Mouse (Mus musculus): ENCODE measurements at regions not wholly inside any gene's neighbourhood (a gene's known extent, or its start where the extent isn't known, plus 50 kb on each side); places are given as distances from the start of the nearest gene placed in this dataset.

- no peak for ATAC-seq (replicated peaks; ENCODE audit: poor library complexity, severe bottlenecking)
Measured at GRCm38 (mm10) chr1:193665854-193666253, 295.8 kb upstream of the Camk1g start.

DNA sequence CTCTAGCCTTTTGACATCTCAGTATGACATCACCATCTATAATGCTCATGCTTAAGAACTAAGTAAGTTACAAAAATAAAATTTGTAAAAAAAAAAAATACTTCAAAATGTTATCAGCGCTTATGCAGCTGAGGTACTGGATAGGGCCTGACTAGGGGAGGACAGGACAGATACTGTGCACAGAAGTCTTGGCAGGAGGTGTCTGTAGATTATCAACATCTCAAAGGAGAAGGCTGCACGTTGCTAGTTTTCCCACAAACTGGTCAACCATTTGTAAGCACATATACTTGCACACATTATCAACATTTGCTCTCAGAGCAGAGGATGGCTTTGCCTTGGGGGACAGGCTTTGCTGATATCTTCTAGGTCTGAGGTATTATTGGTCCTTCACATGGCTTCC is 294.5 kb upstream of the Camk1g start:
- no peak for ATAC-seq (replicated peaks; ENCODE audit: poor library complexity, severe bottlenecking)

GRCm38 (mm10) chr1:193663587-193663986 is 293.5 kb upstream of the Camk1g start:
- ATAC-seq (replicated peaks; ENCODE audit: poor library complexity, severe bottlenecking), result no peak

DNA sequence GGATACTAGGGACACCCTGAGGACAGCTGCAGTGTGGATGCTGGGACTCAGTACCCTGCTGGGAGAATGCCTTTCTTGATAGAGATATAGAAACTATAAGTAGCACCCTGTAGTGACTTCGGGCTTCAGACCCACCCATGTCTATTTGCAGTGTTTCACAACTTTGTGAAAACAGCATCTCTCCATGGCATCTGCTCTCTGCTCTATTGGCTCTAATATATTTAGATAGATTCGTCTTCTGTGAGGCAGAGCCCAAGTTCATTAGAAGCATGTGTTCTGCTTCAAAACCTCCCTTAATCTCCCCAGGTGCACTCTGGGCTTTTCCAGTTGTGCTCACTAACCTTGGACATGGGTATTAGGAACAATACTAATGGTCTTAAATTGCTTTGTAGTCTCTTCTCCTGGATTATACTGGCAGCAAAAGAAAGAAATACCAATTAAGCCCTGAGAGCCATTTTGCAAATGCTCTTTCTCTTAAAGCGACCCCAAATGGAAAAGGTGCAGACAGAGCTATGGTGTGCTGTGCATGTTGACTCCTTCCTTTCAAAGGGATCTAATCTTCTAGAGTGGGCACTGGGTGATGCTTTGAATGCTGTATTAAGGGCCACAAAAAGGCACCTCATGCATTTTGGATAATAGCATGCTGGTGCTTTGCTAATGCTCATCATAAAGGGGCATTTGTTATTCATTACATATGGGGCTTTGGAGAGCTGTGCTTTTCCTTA is 292.2 kb upstream of the Camk1g start:
- ATAC-seq (replicated peaks; ENCODE audit: poor library complexity, severe bottlenecking), result no peak

DNA sequence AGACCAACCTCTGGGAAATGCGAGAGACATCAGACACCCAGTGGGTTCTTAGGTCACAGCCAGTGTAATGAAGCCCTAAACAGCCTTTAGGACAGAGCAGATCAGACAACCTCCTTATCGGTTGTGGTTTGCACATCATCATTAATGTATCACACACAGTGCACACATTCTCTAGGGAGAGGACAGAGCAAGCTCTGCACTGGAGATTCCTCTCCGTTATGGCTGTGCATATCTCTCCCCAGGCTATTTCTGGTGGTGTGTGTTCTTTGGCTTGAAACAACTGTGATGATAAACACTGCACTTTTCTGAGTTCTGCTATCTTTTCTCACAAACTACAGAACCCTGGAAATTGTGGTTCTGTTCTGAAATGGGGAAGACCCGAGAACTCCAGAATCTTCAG is 291.3 kb upstream of the Camk1g start:
- no peak for ATAC-seq (replicated peaks; ENCODE audit: poor library complexity, severe bottlenecking)

DNA sequence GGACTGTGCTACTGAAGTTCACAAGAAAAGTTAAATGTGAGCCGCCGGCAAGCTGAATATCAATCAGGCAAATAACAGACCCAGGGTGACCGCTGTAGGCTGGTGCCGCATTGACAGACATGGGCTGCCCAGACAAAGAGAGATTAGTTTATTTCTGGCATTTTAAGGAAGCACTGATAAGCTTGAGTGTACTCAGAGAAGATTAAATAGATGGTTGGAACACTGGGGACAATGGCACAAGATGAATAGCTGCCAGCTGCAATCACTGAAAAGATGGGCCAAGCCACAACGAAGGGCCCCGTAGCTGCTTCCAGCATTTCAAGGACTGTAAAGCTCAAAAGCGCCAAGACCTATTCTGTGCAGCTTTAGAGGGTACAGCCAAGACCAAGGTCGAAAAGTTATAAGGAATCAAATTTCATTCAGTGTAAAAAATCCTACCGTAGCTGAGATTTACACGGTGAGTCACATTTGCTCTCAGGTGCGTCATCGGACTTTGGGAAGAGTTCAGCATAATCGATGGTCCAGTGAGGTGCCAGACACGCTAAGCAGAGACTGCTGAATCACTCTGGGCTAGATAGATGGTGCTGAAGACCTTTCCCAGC is 285.1 kb upstream of the Camk1g start:
- no peak for ATAC-seq (replicated peaks; ENCODE audit: poor library complexity, severe bottlenecking)

DNA sequence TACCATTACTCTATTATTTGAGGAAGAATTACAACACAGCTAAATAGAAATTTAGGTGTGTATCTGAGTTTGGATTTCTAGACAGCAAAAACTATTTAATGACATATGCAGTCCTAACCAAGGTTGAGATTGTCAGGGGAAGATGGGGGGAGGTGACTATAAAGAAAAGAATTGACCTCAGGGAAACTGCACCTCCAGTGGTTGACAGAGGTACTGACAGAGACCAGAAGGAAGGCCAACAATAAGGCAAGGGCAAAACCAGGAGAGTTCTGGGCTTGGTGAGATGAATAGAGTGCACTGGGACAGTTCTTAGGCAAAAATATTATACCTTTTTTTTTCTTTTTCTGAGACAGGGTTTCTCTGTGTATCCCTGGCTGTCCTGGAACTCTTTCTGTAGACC is 280.2 kb upstream of the Camk1g start:
- ATAC-seq (replicated peaks; ENCODE audit: poor library complexity, severe bottlenecking), result peak; percentile 45; the same call in 1 of the 2 replicates

GRCm38 (mm10) chr1:193649400-193649799 is 279.3 kb upstream of the Camk1g start:
- ATAC-seq (replicated peaks; ENCODE audit: poor library complexity, severe bottlenecking), result peak; percentile 81

DNA sequence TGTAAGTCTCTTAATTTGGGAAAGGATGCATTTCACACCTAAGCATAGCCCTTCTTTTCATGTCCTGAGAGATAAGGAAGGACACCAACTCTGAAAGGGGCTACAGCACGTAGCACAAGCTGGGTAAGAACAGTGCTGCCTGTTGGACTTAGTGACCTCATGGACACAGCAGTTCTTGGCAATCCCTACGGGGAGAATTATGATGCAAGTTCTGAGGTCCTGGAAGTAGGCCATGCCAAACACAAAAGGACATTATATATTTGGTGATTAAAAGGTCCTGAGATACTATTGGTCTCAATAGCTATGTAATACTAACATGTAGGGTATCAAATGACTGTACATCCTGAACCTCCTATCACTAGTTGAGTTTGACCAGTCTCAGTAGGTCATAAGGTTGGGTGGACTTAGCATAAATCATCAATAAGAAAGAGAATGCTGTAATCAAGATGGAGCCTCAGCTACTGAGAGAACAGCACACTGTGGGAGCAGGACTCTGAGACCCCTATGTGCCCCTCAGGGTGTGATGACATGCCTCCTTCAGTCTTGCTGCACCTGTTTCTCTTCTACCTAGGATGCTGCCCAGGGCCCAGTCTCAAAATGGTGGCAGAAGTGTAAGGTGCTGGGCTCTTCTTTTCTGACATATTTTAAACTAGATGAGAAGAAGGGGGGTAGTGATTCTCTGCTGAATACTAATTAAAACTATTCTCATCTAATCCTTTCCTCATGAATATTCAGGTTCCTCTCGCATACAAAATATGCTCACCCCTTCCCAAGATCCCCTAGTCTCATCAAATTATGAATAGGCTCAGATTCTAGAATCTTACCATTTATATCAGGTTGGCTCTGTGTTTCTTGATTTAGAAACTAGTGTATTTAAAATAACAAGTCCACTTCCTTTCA is 277.5 kb upstream of the Camk1g start:
- no peak for ATAC-seq (replicated peaks; ENCODE audit: poor library complexity, severe bottlenecking)

DNA sequence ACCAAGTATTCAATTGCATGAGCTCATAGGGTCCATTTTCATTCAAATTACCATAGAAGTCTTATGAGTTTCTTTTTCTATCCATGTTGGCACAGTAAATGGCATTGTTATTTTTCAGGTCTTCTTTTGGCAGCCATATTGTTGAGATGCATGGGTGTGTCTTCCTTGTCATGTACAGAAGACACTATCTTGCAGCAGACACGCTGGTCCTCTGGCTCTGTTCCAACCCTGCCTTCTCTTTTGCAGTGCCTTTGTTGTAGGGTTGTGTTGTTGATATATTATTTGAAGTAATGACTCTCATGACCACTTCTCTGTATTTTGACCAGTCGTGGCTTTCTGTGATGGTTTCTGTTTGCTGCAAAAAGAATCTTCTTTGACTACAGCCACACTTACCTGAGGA is 274.4 kb upstream of the Camk1g start:
- no peak for ATAC-seq (replicated peaks; ENCODE audit: poor library complexity, severe bottlenecking)

GRCm38 (mm10) chr1:193636451-193636850 is 266.4 kb upstream of the Camk1g start:
- ATAC-seq (replicated peaks; ENCODE audit: poor library complexity, severe bottlenecking), result no peak

DNA sequence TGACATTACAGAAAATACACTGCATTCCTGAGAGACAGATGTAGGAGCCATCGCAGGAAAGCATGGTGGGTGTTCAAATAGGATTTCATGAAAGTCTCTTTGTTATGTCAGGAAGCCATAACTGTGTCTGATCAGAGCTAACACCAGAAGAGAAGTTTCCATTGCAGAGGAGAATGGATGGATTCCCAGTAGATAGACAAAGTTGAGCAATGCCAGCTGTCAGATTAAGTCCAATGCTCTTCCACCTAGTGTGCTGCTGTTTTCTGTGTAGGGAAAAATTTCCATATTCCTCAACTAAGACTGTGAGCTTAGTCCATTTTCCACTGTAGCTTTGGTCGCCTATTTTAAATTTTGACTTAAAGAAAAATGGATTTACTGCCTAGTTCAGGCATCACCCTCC is 262.0 kb upstream of the Camk1g start:
- no peak for ATAC-seq (replicated peaks; ENCODE audit: poor library complexity, severe bottlenecking)

DNA sequence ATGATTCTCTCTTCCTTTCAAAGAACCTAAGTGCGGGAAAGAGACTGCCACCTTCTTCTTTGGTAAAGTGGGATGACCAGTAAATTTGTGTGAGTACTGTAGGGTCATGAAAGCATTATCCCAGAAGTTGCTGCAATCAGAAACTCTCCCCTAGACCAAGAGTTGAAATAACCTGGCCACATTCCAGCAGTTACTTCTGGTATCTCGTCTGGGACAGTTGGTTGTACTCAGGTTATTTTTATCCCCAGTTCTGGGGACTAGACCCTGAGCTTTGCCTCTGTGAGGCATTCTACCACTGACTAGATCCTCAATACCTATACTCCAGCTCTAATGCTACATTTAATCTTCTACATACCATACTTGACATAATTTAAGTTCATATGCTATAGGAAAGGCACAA is 259.8 kb upstream of the Camk1g start:
- ATAC-seq (replicated peaks; ENCODE audit: poor library complexity, severe bottlenecking), result no peak

GRCm38 (mm10) chr1:193626924-193627849 is 257.1 kb upstream of the Camk1g start:
- ATAC-seq (replicated peaks; ENCODE audit: poor library complexity, severe bottlenecking), result no peak

DNA sequence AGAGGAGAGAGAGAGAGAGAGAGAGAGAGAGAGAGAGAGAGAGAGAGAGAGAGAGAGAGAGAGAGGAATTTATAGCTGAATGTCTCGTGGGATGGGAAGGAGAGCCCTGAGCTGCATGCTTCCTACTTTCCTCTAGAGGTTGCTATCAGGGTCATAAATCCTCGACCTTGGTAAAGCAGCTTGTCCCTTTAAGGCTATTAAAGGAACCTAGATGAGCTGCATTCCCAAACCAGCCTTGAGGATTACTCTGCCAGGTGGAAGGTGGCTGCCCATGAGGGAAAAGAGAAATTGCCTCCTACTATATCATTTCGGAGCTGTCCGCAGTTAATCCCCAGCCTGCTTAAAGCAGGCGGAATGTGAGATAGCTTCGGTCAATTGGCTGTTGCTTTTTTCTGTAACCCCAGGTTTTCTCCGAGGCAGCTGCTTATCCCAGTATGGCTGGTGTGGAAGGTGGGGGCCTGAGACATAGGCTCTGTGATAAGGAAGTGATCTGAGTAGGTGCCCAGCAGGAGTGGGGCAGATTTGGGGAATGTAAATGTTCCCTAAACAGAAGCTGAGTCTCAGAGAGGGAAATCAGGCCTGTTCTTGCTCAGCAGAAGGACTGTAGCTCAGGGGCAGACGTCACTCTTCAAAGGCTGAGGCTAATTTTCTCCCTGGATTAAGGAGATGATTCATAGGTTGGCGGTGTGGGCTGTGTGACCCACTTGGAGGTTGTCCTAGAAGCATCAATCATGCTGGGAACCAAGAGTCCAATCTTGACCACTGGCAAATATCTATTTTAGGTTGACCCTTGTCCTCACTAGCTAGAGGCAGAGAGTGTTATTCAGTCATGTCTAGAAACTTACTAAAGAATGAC is 255.2 kb upstream of the Camk1g start:
- no peak for ATAC-seq (replicated peaks; ENCODE audit: poor library complexity, severe bottlenecking)

GRCm38 (mm10) chr1:193623571-193623970 is 253.5 kb upstream of the Camk1g start:
- ATAC-seq (replicated peaks; ENCODE audit: poor library complexity, severe bottlenecking), result no peak

GRCm38 (mm10) chr1:193618250-193618649 is 248.2 kb upstream of the Camk1g start:
- ATAC-seq (replicated peaks; ENCODE audit: poor library complexity, severe bottlenecking), result no peak

GRCm38 (mm10) chr1:193610471-193610870 is 240.4 kb upstream of the Camk1g start:
- ATAC-seq (replicated peaks; ENCODE audit: poor library complexity, severe bottlenecking), result no peak

GRCm38 (mm10) chr1:193599895-193600294 is 229.8 kb upstream of the Camk1g start:
- ATAC-seq (replicated peaks; ENCODE audit: poor library complexity, severe bottlenecking), result peak; percentile 86
